Mouse (Mus musculus) cerebellum, adult 9-11 months (tissue): ENCODE measurements around the gene Lrrc20.

Experiments used
- DNase-seq: peaks from one replicate; pipeline ENCODE4 v3.0.0; 2022

Gene Lrrc20

GRCm38 (mm10) chr10:61475594-61476439 is at the start of gene Lrrc20:
Gene Lrrc20 (plus strand): TSS chr10:61475801.
- DNase-seq, result peak; percentile 96

- DNase-seq, result no peak
These were observed 49.3 kb upstream of the Lrrc20 start for GRCm38 (mm10) chr10:61426251-61426757.

GRCm38 (mm10) chr10:61427951-61428350 is 47.6 kb upstream of the Lrrc20 start:
- DNase-seq, result no peak

- no peak for DNase-seq
These were observed 47.2 kb upstream of the Lrrc20 start for GRCm38 (mm10) chr10:61428416-61428815.

- DNase-seq, result no peak
These were observed 46.6 kb upstream of the Lrrc20 start for GRCm38 (mm10) chr10:61429043-61429442.

- no peak for DNase-seq
These were observed 44.2 kb upstream of the Lrrc20 start for GRCm38 (mm10) chr10:61431375-61431774.

GRCm38 (mm10) chr10:61440202-61440800 is 35.3 kb upstream of the Lrrc20 start:
- no peak for DNase-seq

- no peak for DNase-seq
These were observed 32.1 kb upstream of the Lrrc20 start for GRCm38 (mm10) chr10:61443456-61443855.

- DNase-seq, result no peak
These were observed 31.7 kb upstream of the Lrrc20 start for GRCm38 (mm10) chr10:61443876-61444275.

- no peak for DNase-seq
These were observed 30.6 kb upstream of the Lrrc20 start for GRCm38 (mm10) chr10:61445016-61445415.

- DNase-seq, result no peak
These were observed 27.8 kb upstream of the Lrrc20 start for GRCm38 (mm10) chr10:61447581-61448353.

- DNase-seq, result no peak
These were observed 26.8 kb upstream of the Lrrc20 start for GRCm38 (mm10) chr10:61448834-61449233.

- DNase-seq, result peak; percentile 36
These were observed 24.1 kb upstream of the Lrrc20 start for GRCm38 (mm10) chr10:61451463-61451930.

GRCm38 (mm10) chr10:61451931-61452617 is 23.5 kb upstream of the Lrrc20 start:
- DNase-seq, result peak; percentile 63

GRCm38 (mm10) chr10:61452645-61453044 is 23.0 kb upstream of the Lrrc20 start, which contains the start of gene Eif4ebp2:
Gene Eif4ebp2 (minus strand): TSS chr10:61452661.
- peak; percentile 98 for DNase-seq

GRCm38 (mm10) chr10:61453171-61453570 is 22.4 kb upstream of the Lrrc20 start:
- DNase-seq, result peak; percentile 35

GRCm38 (mm10) chr10:61457182-61457581 is 18.4 kb upstream of the Lrrc20 start:
- no peak for DNase-seq

GRCm38 (mm10) chr10:61465009-61465408 is 10.6 kb upstream of the Lrrc20 start:
- DNase-seq, result no peak

- no peak for DNase-seq
These were observed 9.4 kb upstream of the Lrrc20 start for GRCm38 (mm10) chr10:61466242-61466641.

- no peak for DNase-seq
These were observed 8.7 kb upstream of the Lrrc20 start for GRCm38 (mm10) chr10:61466873-61467272.

GRCm38 (mm10) chr10:61468900-61469299 is 6.7 kb upstream of the Lrrc20 start:
- DNase-seq, result no peak

GRCm38 (mm10) chr10:61473640-61474039 is 2.0 kb upstream of the Lrrc20 start:
- no peak for DNase-seq
